Mouse (Mus musculus) bone marrow, adult 2 months (tissue): ENCODE data around the gene Vamp8. TPM values are rescaled to one million over a fixed set of nuclear protein-coding genes. Genes with fewer than 3 reads are reported as not detected.

Source experiments
- H3K27ac ChIP-seq: fragments of 200-500 bp; 2 replicates; pipeline ENCODE4 v1.5.1; 2012; ENCODE audit warnings: low read depth, mild to moderate bottlenecking, control low read depth, inconsistent platforms, low read length; ENCODE audit not compliant: control insufficient read depth, poor library complexity, insufficient read depth
- H3K4me1 ChIP-seq: fragments of 200-500 bp; 2 replicates; pipeline ENCODE4 v1.6.1; 2011; ENCODE audit warnings: low read length; ENCODE audit not compliant: control insufficient read depth, insufficient read depth
- H3K4me3 ChIP-seq: fragments of 200-500 bp; replicated peaks from 2 replicates; pipeline ENCODE3; 2011; ENCODE audit warnings: mild to moderate bottlenecking, low read depth, low read length, control low read depth; ENCODE audit not compliant: control insufficient read depth
- CTCF ChIP-seq: fragments of 200-500 bp; IDR thresholded peaks from 2 replicates; pipeline ENCODE4 v1.5.1; 2011; ENCODE audit warnings: low read length, control low read depth; ENCODE audit not compliant: control insufficient read depth, insufficient read depth
- POLR2A ChIP-seq: fragments of 200-500 bp; IDR thresholded peaks from 2 replicates; pipeline ENCODE4 v1.6.1; 2011; ENCODE audit warnings: low read depth, mild to moderate bottlenecking, control low read depth, low read length, borderline replicate concordance; ENCODE audit not compliant: control insufficient read depth
- WGBS: fragments of 180-500 bp; shearing (Covaris S2); methylation state at CpG from one replicate; pipeline ENCODE4 v1.1.7; 2018; 5-methylcytosine and 5-hydroxymethylcytosine counted together
- polyA plus RNA-seq: library from polyadenylated mRNA; stranded (reverse); fragments of >200 nt; gene quantifications from 2 replicates; pipeline ENCODE4 v1.2.4, GENCODE M21; 2011; ENCODE audit warnings: low replicate concordance; ENCODE audit not compliant: missing spikeins, insufficient read depth, insufficient read length

Vamp8 gene
- polyA plus RNA-seq, 1 experiment: 542 TPM

GRCm38 (mm10) chr6:72346261-72346660 is 44.2 kb downstream of the Vamp8 start:
- 69% methylated on average over 4 of the region's 4 CpGs for WGBS
- Histone ChIP-seq H3K4me1 (peaks cover 4% of the 10 kb centered on the region; the same call in 1 of the 2 replicates), H3K4me3 (no peak overlapping the region), H3K27ac (no peak overlapping the region)
- TF ChIP-seq CTCF (no peak), POLR2A (no peak)

DNA sequence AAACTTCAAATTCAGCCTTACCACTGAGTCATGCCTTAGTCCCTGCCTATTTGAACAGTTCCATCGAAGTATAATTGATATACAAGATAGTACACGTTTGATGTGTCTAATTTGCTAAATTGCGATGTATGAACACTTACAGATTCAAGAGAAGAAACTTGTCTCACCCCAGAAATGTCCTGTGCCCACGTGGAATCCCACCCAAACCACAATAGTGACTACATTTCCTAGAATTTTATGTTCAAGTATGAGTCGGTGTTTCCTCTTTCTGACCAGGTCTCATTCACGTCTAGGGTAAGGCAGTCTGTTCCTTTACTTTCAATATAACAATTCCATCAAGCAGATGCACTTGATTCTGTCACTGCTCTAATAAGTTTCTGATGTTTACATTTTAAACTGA is 44.9 kb downstream of the Vamp8 start:
- Histone ChIP-seq H3K27ac (no peak overlapping the region), H3K4me3 (no peak overlapping the region), H3K4me1 (peaks cover 4% of the 10 kb centered on the region; the same call in 1 of the 2 replicates)
- WGBS: 4% methylated on average over 6 of the region's 6 CpGs
- no peak for TF ChIP-seq POLR2A
- TF ChIP-seq CTCF: no peak

- WGBS: under 1% methylated on average over 30 of the region's 30 CpGs
- peaks cover 4% of the 10 kb centered on the region; the same call in 1 of the 2 replicates for H3K4me1 ChIP-seq
- peak within 1 kb of the TSS; percentile 78 for H3K4me3 ChIP-seq
- peak within 1 kb of the TSS; percentile 68 for H3K27ac ChIP-seq
- TF ChIP-seq POLR2A (peak; percentile 97), CTCF (no peak)
These were observed 45.4 kb downstream of the Vamp8 start, which contains the start of gene Usp39 for GRCm38 (mm10) chr6:72345074-72345567. Gene Usp39, minus strand, starts transcription at chr6:72345184.

DNA sequence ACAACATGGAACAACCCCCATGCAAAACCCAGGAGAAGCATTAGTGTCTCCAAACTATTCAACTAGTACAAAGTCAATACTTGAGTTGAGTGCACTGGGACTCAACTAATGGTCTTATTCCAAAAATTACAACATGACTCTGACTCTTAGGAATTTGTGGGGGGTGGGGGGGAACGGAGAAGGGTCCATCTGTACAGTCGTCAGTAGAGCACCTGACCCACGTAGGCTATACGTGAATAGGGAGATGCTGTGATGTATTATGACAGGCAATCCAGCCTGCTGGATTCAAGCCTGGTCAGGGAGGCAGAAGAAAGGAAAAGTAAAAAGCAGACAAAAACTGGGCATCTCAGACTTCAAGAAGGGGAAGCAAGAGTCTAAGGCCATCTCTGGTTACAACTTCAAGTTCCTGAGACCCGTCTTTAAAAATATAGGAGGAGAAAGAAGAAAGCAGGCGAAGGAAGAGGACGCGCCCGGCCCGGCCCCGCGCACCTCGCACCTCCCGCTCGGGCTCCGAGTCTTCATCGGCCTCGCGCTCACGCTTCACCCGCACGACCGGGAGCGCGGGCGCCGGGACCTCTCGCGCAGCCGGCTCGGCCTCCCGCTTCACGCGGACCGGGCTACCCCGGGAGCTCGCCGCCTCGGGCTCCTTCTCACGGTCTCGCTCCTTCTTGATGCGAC is 46.0 kb downstream of the Vamp8 start:
- Histone ChIP-seq H3K27ac (peak overlapping the region; percentile 68), H3K4me3 (peak overlapping the region; percentile 78), H3K4me1 (peaks cover 4% of the 10 kb centered on the region; the same call in 1 of the 2 replicates)
- WGBS: under 1% methylated on average over 42 of the region's 42 CpGs
- TF ChIP-seq POLR2A (no peak), CTCF (no peak)

GRCm38 (mm10) chr6:72340481-72340880 is 50.0 kb downstream of the Vamp8 start:
- H3K4me1 ChIP-seq: no peaks in the 10 kb centered on the region; the same call in 1 of the 2 replicates
- no peak for TF ChIP-seq POLR2A
- TF ChIP-seq CTCF: no peak
- no peak overlapping the region for H3K4me3 ChIP-seq
- H3K27ac ChIP-seq: no peak overlapping the region
- WGBS: 64% methylated on average over 2 of the region's 2 CpGs

Other genes with a start within 250 kb of the Vamp8 start
- gene Atoh8, start 155.1 kb downstream of the Vamp8 start, polyA plus RNA-seq: 0.56 and 1.9 TPM in 2 replicates
- gene Sftpb, start 86.1 kb downstream of the Vamp8 start, polyA plus RNA-seq: not detected in 2 replicates
- 30.0 and 53.7 TPM in 2 replicates for gene Usp39, start 45.5 kb downstream of the Vamp8 start, polyA plus RNA-seq
- 12.9 and 21.8 TPM in 2 replicates for gene 0610030E20Rik, start 43.4 kb downstream of the Vamp8 start, polyA plus RNA-seq
- 2.2 and 10.2 TPM in 2 replicates for gene Tmem150a, start 35.3 kb downstream of the Vamp8 start, polyA plus RNA-seq
- 62.6 and 104 TPM in 2 replicates for gene Rnf181, start 23.7 kb downstream of the Vamp8 start, polyA plus RNA-seq
- 80.8 and 96.2 TPM in 2 replicates for gene Vamp5, start 10.2 kb downstream of the Vamp8 start, polyA plus RNA-seq
- 2.6 and 8.1 TPM in 2 replicates for gene Ggcx, start 23.6 kb upstream of the Vamp8 start, polyA plus RNA-seq
- 69.9 and 85.8 TPM in 2 replicates for gene Mat2a, start 48.9 kb upstream of the Vamp8 start, polyA plus RNA-seq
- not detected in 2 replicates for gene Sh2d6, start 131.0 kb upstream of the Vamp8 start, polyA plus RNA-seq
- gene Capg, start 153.7 kb upstream of the Vamp8 start, polyA plus RNA-seq: 16.4 and 60.4 TPM in 2 replicates
- 2.7 and 5.2 TPM in 2 replicates for gene Elmod3, start 207.7 kb upstream of the Vamp8 start, polyA plus RNA-seq
- gene Retsat, start 207.8 kb upstream of the Vamp8 start, polyA plus RNA-seq: 1.3 and 4.0 TPM in 2 replicates
- 6.4 and 13.5 TPM in 2 replicates for gene Tgoln1, start 226.3 kb upstream of the Vamp8 start, polyA plus RNA-seq